Mouse (Mus musculus) kidney, adult 2 months (tissue): ENCODE results near the gene Relch.

Source experiments
- CTCF ChIP-seq: fragments of 200-500 bp; conservative IDR thresholded peaks from 2 replicates; pipeline ENCODE4 v1.5.1; 2011; ENCODE audit warnings: low read depth, mild to moderate bottlenecking, control low read depth, low read length, moderate library complexity, mixed read lengths; ENCODE audit not compliant: insufficient read depth, insufficient read length
- POLR2A ChIP-seq: fragments of 200-500 bp; IDR thresholded peaks from one replicate; pipeline ENCODE4 v1.6.1; 2011; ENCODE audit warnings: low read depth, low read length, control low read depth

DNA sequence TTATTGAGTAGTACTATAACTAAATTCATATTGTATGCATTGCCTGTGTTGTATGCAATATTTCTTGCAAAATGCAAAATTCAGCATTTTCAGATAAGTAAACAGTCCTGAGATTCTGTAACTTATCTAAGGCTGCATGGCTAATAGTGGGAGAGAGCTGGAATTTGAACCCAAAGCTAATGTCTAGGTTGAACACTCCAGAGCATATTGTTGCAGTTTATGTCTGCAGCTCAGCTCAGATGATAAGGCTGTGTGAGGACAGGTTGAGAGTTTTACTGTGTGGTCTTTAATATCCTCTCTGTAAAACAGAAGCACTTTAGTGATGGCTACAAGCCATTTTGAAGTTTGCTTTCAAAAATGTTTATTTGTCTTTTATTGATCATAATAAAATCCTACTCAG lies 75.8 kb downstream of the Relch start:
- no peak for TF ChIP-seq CTCF
- no peak for TF ChIP-seq POLR2A
